Mouse (Mus musculus) CH12.LX (cell line): Measurements from ENCODE around the gene Anapc15-ps. TPM values are rescaled to one million over a fixed set of nuclear protein-coding genes. Genes with fewer than 3 reads are reported as not detected.

ENCODE experiments used
- DNase-seq: peaks from one replicate; pipeline ENCODE4 v3.0.0-alpha.2; 2013; ENCODE audit errors: extremely low read depth
- H3K27ac ChIP-seq: 2 replicates; pipeline ENCODE4 v1.5.1; 2012; ENCODE audit warnings: low read depth, mild to moderate bottlenecking, control low read depth, moderate library complexity; ENCODE audit not compliant: insufficient read depth
- H3K27me3 ChIP-seq: replicated peaks from 2 replicates; pipeline ENCODE3; 2012; ENCODE audit warnings: inconsistent platforms
- H3K36me3 ChIP-seq, 2 experiments: replicated peaks in 1 of 2; 2 replicates each; pipeline versions ENCODE3 to v1.6.1; 2012; ENCODE audit warnings: inconsistent platforms in 1 of 2, low read length in 1 of 2, mild to moderate bottlenecking in 1 of 2, mixed read lengths in 1 of 2, moderate library complexity in 1 of 2; ENCODE audit not compliant: control insufficient read depth in 1 of 2, insufficient read depth in 1 of 2
- H3K4me1 ChIP-seq, 2 experiments: 2 replicates each; pipeline ENCODE4 v1.6.1; 2012; ENCODE audit warnings: inconsistent platforms in 1 of 2, moderate library complexity in 1 of 2; ENCODE audit not compliant: insufficient read depth in 2 of 2, control insufficient read depth in 1 of 2
- H3K4me2 ChIP-seq: 2 replicates; pipeline ENCODE4 v1.6.1; 2012; ENCODE audit warnings: low read depth, mild to moderate bottlenecking, control low read depth; ENCODE audit not compliant: poor library complexity, insufficient read depth, severe bottlenecking
- H3K4me3 ChIP-seq, 3 experiments: fragments of 150-350 bp in 1 of 3; sonication (generic) in 1 of 3; replicated peaks in 1 of 3; 2 replicates each; pipeline versions ENCODE3 to v1.5.1; 2011 to 2012; ENCODE audit warnings: low read depth in 2 of 3, low read length in 2 of 3, mild to moderate bottlenecking in 2 of 3, moderate library complexity in 2 of 3, control low read depth in 1 of 3, improper control_type of control experiment in 1 of 3, inconsistent platforms in 1 of 3, mixed read lengths in 1 of 3; ENCODE audit not compliant: poor library complexity in 1 of 3
- H3K79me2 ChIP-seq: replicated peaks from 2 replicates; pipeline ENCODE4 v1.6.1; 2012; ENCODE audit warnings: mild to moderate bottlenecking, moderate library complexity; ENCODE audit not compliant: control insufficient read depth, poor library complexity, insufficient read depth, severe bottlenecking; ENCODE audit errors: extremely low read depth
- H3K9ac ChIP-seq: 2 replicates; pipeline ENCODE4 v1.6.1; 2012; ENCODE audit warnings: low read depth, mild to moderate bottlenecking, control low read depth, moderate library complexity; ENCODE audit not compliant: insufficient read depth
- H3K9me3 ChIP-seq: replicated peaks from 2 replicates; pipeline ENCODE3; 2012; ENCODE audit warnings: low read length, inconsistent platforms, mixed read lengths
- BHLHE40 ChIP-seq: IDR thresholded peaks from 2 replicates; pipeline ENCODE4 v1.6.1; 2011; ENCODE audit warnings: mild to moderate bottlenecking, low read depth, low read length, improper control_type of control experiment
- CHD2 ChIP-seq: IDR thresholded peaks from 2 replicates; pipeline ENCODE4 v1.6.1; 2011; ENCODE audit warnings: low read length, improper control_type of control experiment
- ELF1 ChIP-seq: IDR thresholded peaks from 2 replicates; pipeline ENCODE4 v1.6.1; 2014; ENCODE audit warnings: low read depth, mild to moderate bottlenecking, inconsistent platforms, low read length, improper control_type of control experiment
- GABPA ChIP-seq: IDR thresholded peaks from 2 replicates; pipeline ENCODE4 v1.6.1; 2012; ENCODE audit warnings: low read depth, low read length, improper control_type of control experiment, inconsistent platforms; ENCODE audit not compliant: insufficient replicate concordance
- HCFC1 ChIP-seq: IDR thresholded peaks from 2 replicates; pipeline ENCODE4 v1.6.1; 2012; ENCODE audit warnings: low read depth, mild to moderate bottlenecking, inconsistent platforms, low read length, improper control_type of control experiment
- IRF4 ChIP-seq: IDR thresholded peaks from 2 replicates; pipeline ENCODE4 v1.6.1; 2014; ENCODE audit warnings: low read depth, mild to moderate bottlenecking, inconsistent platforms, low read length, improper control_type of control experiment
- JUN ChIP-seq: IDR thresholded peaks from 2 replicates; pipeline ENCODE4 v1.6.1; 2011; ENCODE audit warnings: low read depth, mild to moderate bottlenecking, low read length, improper control_type of control experiment, moderate library complexity; ENCODE audit not compliant: insufficient read depth
- JUND ChIP-seq: conservative IDR thresholded peaks from 2 replicates; pipeline ENCODE4 v1.6.1; 2011; ENCODE audit warnings: low read depth, low read length, improper control_type of control experiment
- MAX ChIP-seq: IDR thresholded peaks from 2 replicates; pipeline ENCODE4 v1.6.1; 2011; ENCODE audit warnings: low read length, improper control_type of control experiment
- MAZ ChIP-seq: IDR thresholded peaks from 2 replicates; pipeline ENCODE4 v1.6.1; 2012; ENCODE audit warnings: low read depth, mild to moderate bottlenecking, inconsistent platforms, low read length, improper control_type of control experiment, moderate library complexity
- MEF2A ChIP-seq: IDR thresholded peaks from 2 replicates; pipeline ENCODE4 v1.6.1; 2014; ENCODE audit warnings: low read depth, mild to moderate bottlenecking, inconsistent platforms, low read length, improper control_type of control experiment, borderline replicate concordance
- MXI1 ChIP-seq: IDR thresholded peaks from 2 replicates; pipeline ENCODE4 v1.6.1; 2011; ENCODE audit warnings: mild to moderate bottlenecking, low read depth, low read length, improper control_type of control experiment
- MYC ChIP-seq: IDR thresholded peaks from 2 replicates; pipeline ENCODE4 v1.6.1; 2011; ENCODE audit warnings: low read depth, mild to moderate bottlenecking, improper control_type of control experiment, low read length
- NELFE ChIP-seq: IDR thresholded peaks from 2 replicates; pipeline ENCODE4 v1.6.1; 2011; ENCODE audit warnings: low read depth, low read length, improper control_type of control experiment
- POLR2A ChIP-seq: IDR thresholded peaks from 2 replicates; pipeline ENCODE4 v1.6.1; 2011; ENCODE audit warnings: low read depth, mild to moderate bottlenecking, improper control_type of control experiment, low read length
- POLR2AphosphoS2 ChIP-seq: IDR thresholded peaks from 2 replicates; pipeline ENCODE4 v1.6.1; 2011; ENCODE audit warnings: low read depth, low read length, improper control_type of control experiment
- SIN3A ChIP-seq: IDR thresholded peaks from 2 replicates; pipeline ENCODE4 v1.6.1; 2012; ENCODE audit warnings: low read length, improper control_type of control experiment, inconsistent platforms
- TBP ChIP-seq: conservative IDR thresholded peaks from 2 replicates; pipeline ENCODE4 v1.6.1; 2011; ENCODE audit warnings: low read depth, low read length, improper control_type of control experiment
- TCF12 ChIP-seq: IDR thresholded peaks from 2 replicates; pipeline ENCODE4 v1.6.1; 2014; ENCODE audit warnings: low read depth, mild to moderate bottlenecking, inconsistent platforms, low read length, improper control_type of control experiment
- UBTF ChIP-seq: IDR thresholded peaks from 2 replicates; pipeline ENCODE4 v1.6.1; 2012; ENCODE audit warnings: low read depth, mild to moderate bottlenecking, inconsistent platforms, low read length, improper control_type of control experiment, moderate library complexity
- USF1 ChIP-seq: IDR thresholded peaks from 2 replicates; pipeline ENCODE4 v1.6.1; 2014; ENCODE audit warnings: low read depth, mild to moderate bottlenecking, inconsistent platforms, low read length, improper control_type of control experiment
- USF2 ChIP-seq: conservative IDR thresholded peaks from 2 replicates; pipeline ENCODE4 v1.6.1; 2011; ENCODE audit warnings: low read depth, low read length, improper control_type of control experiment
- ZKSCAN1 ChIP-seq: IDR thresholded peaks from 2 replicates; pipeline ENCODE4 v1.6.1; 2012; ENCODE audit warnings: low read depth, inconsistent platforms, low read length, improper control_type of control experiment, borderline replicate concordance
- ZMIZ1 ChIP-seq: IDR thresholded peaks from 2 replicates; pipeline ENCODE4 v1.6.1; 2012; ENCODE audit warnings: low read depth, mild to moderate bottlenecking, inconsistent platforms, low read length, improper control_type of control experiment
- dilution Hi-C: fragments of 300-500 bp; cut with MboI; formaldehyde crosslinking; loops from 2 replicates; pipeline ENCODE4 v1.14.3; 2020; ENCODE audit warnings: low sequenced_read_pairs; ENCODE audit not compliant: extremely low pct_unique_long_range_greater_than_20kb, extremely low pct_ligation_motif_present
- in situ Hi-C: fragments of 300-500 bp; cut with MboI; formaldehyde crosslinking; loops from 3 replicates; pipeline ENCODE4 v1.14.3; 2019; ENCODE audit warnings: low sequenced_read_pairs, low pct_ligation_motif_present, low pct_unique_long_range_greater_than_20kb, mixed read lengths
- polyA plus RNA-seq: library from polyadenylated mRNA; unstranded; fragments of >175 nt; gene quantifications from 2 replicates; pipeline ENCODE4 v1.2.1, GENCODE M21; 2012; ENCODE audit warnings: low read depth; ENCODE audit not compliant: insufficient read length
- total RNA-seq, 2 experiments: library from RNA; depleted of rRNA; stranded (reverse); fragments of 300-350 nt in 1 of 2; fragments of >200 nt in 1 of 2; gene quantifications; 2 replicates each; pipeline ENCODE4 v1.2.3; 2012 to 2014

Gene Anapc15-ps
- total and polyA plus RNA-seq, 3 experiments, result 2.8 TPM; not detected in 2

DNA sequence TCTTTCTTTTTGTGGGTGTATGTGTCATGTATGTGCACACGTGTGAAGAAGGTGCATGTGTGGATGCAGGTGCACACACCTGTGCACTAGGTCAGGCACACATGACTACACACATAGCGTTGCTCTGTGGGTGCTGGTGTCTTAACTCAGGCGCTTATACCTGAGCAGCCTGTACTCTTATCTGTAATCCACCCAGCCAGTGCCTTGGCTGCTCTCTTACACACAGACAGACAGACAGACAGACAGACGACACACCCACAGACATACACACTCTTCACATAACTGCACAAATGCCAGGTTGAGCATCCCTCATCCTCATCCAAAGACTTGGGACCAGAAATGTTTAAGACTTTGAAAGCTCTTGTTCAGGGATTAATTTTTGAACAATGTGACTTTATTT lies 12.8 kb upstream of the Anapc15-ps start:
- in situ Hi-C loops, result no loop called here
- no peak for TF ChIP-seq CHD2
- no peak for TF ChIP-seq USF1
- no peak for TF ChIP-seq MAZ
- no peak for TF ChIP-seq ZMIZ1
- no peak for TF ChIP-seq BHLHE40
- no peak for TF ChIP-seq MXI1
- no peak for TF ChIP-seq JUN
- no peak for TF ChIP-seq JUND
- no peak for TF ChIP-seq POLR2A
- TF ChIP-seq MAX, result no peak
- TF ChIP-seq HCFC1, result no peak
- no peak for TF ChIP-seq USF2
- no peak for TF ChIP-seq TBP
- TF ChIP-seq, all 38 proteins: peak for 0
- no peak overlapping the region for H3K9ac ChIP-seq
- H3K4me1 ChIP-seq, result peaks cover 3% of the 10 kb centered on the region in 2 experiments; a peak in 2 of 4 replicates
- dilution Hi-C loops, result no loop called here
- peaks cover 0 to 9% of the 10 kb centered on the region in 2 experiments for H3K36me3 ChIP-seq
- no peaks in the 10 kb centered on the region for H3K9me3 ChIP-seq
- H3K27me3 ChIP-seq, result no peaks in the 10 kb centered on the region
- no peaks in the 10 kb centered on the region for H3K79me2 ChIP-seq
- no peak overlapping the region for H3K4me2 ChIP-seq
- H3K27ac ChIP-seq, result no peak overlapping the region
- no peak overlapping the region for H3K4me3 ChIP-seq
- DNase-seq, result no peak

DNA sequence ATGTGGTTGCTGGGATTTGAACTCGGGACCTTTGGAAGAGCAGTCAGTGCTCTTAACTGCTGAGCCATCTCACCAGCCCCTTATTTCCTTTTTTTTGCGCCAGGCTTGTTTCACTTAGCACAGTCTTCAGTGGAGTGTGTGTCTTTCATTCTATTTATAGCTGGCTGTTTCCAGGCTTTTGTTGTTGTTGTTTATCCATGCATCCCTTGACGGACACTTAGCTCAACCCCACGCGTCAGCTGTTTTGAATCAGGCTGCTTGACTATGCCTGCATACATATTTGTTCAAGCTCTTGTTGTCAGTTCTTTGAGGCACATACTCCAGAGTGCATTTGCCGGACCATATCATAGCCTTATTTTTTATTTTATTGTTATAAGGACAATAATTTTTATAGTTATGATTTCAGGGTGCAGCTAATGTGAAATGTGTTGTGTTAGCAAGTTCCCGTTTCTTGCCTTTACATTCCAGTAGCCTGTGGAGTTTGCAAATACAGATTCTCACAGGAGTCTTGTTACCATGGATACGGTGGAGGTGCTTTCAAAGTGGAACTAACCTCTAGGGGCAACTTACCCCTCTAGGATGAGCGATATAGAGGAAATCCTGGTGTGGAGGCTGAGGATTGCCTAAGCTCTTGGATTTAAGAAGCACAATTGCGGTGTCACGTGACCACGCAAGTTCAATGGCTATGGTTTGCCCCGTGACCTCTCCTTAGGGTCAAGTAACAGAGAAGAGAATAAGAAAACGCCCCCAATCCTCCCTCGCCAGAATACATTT lies 11.7 kb upstream of the Anapc15-ps start:
- H3K4me1 ChIP-seq, result peaks cover 3 to 4% of the 10 kb centered on the region in 2 experiments; a peak in 2 of 4 replicates
- TF ChIP-seq POLR2AphosphoS2 (no peak), ZMIZ1 (no peak), UBTF (no peak), POLR2A (no peak), GABPA (no peak), SIN3A (no peak), USF2 (no peak), MYC (no peak), IRF4 (no peak), NELFE (no peak), ZKSCAN1 (no peak), ELF1 (no peak), TCF12 (no peak), MEF2A (no peak)
- in situ Hi-C loops, result no loop called here
- peaks cover 0 to 9% of the 10 kb centered on the region in 2 experiments for H3K36me3 ChIP-seq
- dilution Hi-C loops, result no loop called here
- H3K4me2 ChIP-seq, result no peak overlapping the region
- no peak overlapping the region for H3K4me3 ChIP-seq
- no peaks in the 10 kb centered on the region for H3K79me2 ChIP-seq
- no peaks in the 10 kb centered on the region for H3K9me3 ChIP-seq
- no peak overlapping the region for H3K9ac ChIP-seq
- H3K27ac ChIP-seq, result no peak overlapping the region
- H3K27me3 ChIP-seq, result no peaks in the 10 kb centered on the region
- peak; percentile 11 for DNase-seq
